Mouse (Mus musculus): ENCODE measurements around the gene C2cd4a. TPM values are rescaled to one million over a fixed set of nuclear protein-coding genes. Genes with fewer than 3 reads are reported as not detected.

Gene C2cd4a
- not detected in 2 replicates for total RNA-seq (2021)
- long read RNA-seq: 0 reads

GRCm38 (mm10) chr9:67832046-67832605 is at the start of gene C2cd4a:
Gene C2cd4a, minus strand, starts transcription at chr9:67832330.
- peak; percentile 35 for DNase-seq

- DNase-seq: no peak
Measured at GRCm38 (mm10) chr9:67878197-67878769, 46.2 kb upstream of the C2cd4a start.

- DNase-seq: no peak
Measured at GRCm38 (mm10) chr9:67877081-67877718, 45.1 kb upstream of the C2cd4a start.

- peak; percentile 31 for DNase-seq
Measured at GRCm38 (mm10) chr9:67875337-67875736, 43.2 kb upstream of the C2cd4a start.

GRCm38 (mm10) chr9:67874522-67875222 is 42.5 kb upstream of the C2cd4a start:
- no peak for DNase-seq

- no peak for DNase-seq
Measured at GRCm38 (mm10) chr9:67869691-67870450, 37.7 kb upstream of the C2cd4a start.

- DNase-seq: no peak
Measured at GRCm38 (mm10) chr9:67867411-67867810, 35.3 kb upstream of the C2cd4a start.

- DNase-seq: no peak
Measured at GRCm38 (mm10) chr9:67865411-67865810, 33.3 kb upstream of the C2cd4a start.

GRCm38 (mm10) chr9:67864011-67864410 is 31.9 kb upstream of the C2cd4a start:
- peak; percentile 31 for DNase-seq

GRCm38 (mm10) chr9:67863332-67863731 is 31.2 kb upstream of the C2cd4a start:
- DNase-seq: no peak

- DNase-seq: no peak
Measured at GRCm38 (mm10) chr9:67860273-67860672, 28.1 kb upstream of the C2cd4a start.

GRCm38 (mm10) chr9:67851150-67851549 is 19.0 kb upstream of the C2cd4a start:
- DNase-seq: peak; percentile 24

GRCm38 (mm10) chr9:67849846-67850245 is 17.7 kb upstream of the C2cd4a start:
- DNase-seq: no peak

GRCm38 (mm10) chr9:67849397-67849796 is 17.3 kb upstream of the C2cd4a start:
- DNase-seq: no peak

- no peak for DNase-seq
Measured at GRCm38 (mm10) chr9:67847606-67848005, 15.5 kb upstream of the C2cd4a start.

- DNase-seq: no peak
Measured at GRCm38 (mm10) chr9:67846089-67846488, 14.0 kb upstream of the C2cd4a start.

- no peak for DNase-seq
Measured at GRCm38 (mm10) chr9:67845648-67846047, 13.5 kb upstream of the C2cd4a start.

- DNase-seq: no peak
Measured at GRCm38 (mm10) chr9:67845012-67845411, 12.9 kb upstream of the C2cd4a start.

GRCm38 (mm10) chr9:67842797-67843196 is 10.7 kb upstream of the C2cd4a start:
- DNase-seq: no peak

- peak; percentile 86 for DNase-seq
Measured at GRCm38 (mm10) chr9:67839981-67840859, 8.1 kb upstream of the C2cd4a start, which contains the start of gene Vps13c. Gene Vps13c, plus strand, starts transcription at chr9:67840396.

- DNase-seq: no peak
Measured at GRCm38 (mm10) chr9:67837311-67837710, 5.2 kb upstream of the C2cd4a start.
